Mouse (Mus musculus) brain, embryonic 14.5 days (tissue): ENCODE results near the gene Rras.

Experiments
- CTCF ChIP-seq: fragments of 200-500 bp; IDR thresholded peaks from 2 replicates; pipeline ENCODE4 v1.5.1; 2012; ENCODE audit warnings: inconsistent platforms, mild to moderate bottlenecking, moderate library complexity, borderline replicate concordance; ENCODE audit not compliant: insufficient read depth, insufficient read length; ENCODE audit errors: extremely low read depth
- POLR2A ChIP-seq: fragments of 200-500 bp; IDR thresholded peaks from 2 replicates; pipeline ENCODE4 v1.6.1; 2012; ENCODE audit warnings: mild to moderate bottlenecking, inconsistent platforms, borderline replicate concordance; ENCODE audit not compliant: poor library complexity, insufficient read depth, insufficient read length, severe bottlenecking; ENCODE audit errors: extremely low read depth

GRCm38 (mm10) chr7:45014096-45014451 lies 3.7 kb upstream of the Rras start:
- TF ChIP-seq POLR2A (no peak), CTCF (no peak)
